Mouse (Mus musculus) naive thymus-derived CD4-positive, alpha-beta T cell, adult 2 months (primary cell): ENCODE data around the gene Smim8.
"Not testable (repeated sequence)": the region's sequence is repeated elsewhere in the genome, so short reads cannot be mapped to it uniquely, and the experiment has no call there.

Experiments used
- DNase-seq: peaks from one replicate; pipeline ENCODE4 v3.0.0-alpha.2; 2011; ENCODE audit warnings: low read depth

The Smim8 gene

DNA sequence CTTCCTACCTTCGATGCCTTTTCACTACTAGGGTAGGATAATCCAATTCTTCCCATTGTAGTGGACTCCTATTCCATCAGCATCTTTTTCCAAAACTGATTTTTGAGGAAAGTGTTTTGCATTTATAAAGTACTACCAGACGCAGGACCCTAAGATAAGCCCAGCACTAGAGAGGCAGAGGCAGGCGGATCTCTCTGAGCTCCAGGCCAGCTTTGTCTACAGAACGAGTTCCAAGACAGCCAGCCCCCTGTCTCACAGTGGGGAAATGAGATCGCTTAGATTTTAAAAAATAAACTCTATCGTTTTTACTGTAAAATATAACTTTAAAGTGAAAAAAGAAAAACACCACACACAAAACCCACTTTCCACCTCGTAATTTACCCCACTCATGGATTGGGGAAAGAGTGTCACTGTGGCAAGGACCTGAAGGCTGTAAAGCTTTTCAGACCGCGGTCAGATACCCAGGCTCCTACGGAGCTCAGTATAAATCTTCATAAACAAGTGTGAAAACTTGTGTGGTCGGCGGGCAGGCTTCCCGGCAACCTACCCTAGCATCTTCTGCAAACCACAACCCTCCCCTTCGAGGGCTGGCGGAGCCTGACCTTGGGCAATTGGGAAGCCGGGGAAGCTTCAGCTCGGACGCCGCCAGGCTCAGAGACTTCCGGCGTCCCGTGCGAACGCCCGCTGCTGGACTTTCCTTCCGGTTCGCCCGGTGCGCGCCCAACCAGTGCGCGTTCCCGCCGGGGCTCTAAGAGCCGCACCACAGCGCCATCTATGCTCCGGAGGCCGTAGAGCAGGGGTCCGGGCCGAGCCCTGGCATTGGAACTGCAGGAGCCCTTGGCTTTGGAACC, at the start of gene Smim8:
Gene Smim8 (minus strand): TSS at position 747 of the 851 bp plus-strand sequence.
- peak; percentile 95 for DNase-seq

DNA sequence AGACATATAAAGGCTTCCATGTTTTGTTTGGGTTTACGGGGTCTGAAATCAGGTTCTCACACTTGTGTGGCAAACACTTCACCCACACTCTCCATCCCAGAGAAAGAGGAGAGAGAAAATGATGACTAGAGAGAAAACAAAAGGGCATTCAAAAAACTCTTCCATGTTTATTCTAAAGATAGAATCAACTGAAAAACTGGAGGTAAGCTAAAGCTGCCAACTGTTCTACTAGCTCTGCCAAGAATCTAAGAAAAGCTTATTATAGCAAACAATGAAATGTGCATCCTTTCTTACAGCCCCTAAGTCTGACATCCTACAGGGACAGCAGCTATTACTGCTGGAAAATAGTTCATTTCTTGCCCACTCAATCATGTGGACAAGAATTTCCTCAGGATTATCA, 45.7 kb upstream of the Smim8 start:
- DNase-seq, result no peak

DNA sequence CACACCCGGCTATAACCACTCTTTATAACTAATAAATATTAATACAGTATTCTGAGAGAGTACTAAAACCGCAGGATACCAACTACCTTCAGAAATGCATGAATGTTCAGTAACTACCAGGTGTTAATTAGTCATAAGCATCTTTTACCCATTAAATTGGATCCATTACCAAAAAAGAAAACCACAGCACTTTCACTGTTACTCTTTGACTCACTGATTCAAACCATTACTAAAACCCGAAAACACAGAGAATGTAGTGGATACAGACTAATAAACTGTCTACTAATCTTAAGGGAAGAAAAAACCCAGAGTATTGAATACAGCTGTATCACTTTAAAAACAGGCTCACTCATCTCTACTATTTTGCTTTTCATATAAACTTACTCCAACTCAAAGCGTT, 41.7 kb upstream of the Smim8 start:
- no peak for DNase-seq

DNA sequence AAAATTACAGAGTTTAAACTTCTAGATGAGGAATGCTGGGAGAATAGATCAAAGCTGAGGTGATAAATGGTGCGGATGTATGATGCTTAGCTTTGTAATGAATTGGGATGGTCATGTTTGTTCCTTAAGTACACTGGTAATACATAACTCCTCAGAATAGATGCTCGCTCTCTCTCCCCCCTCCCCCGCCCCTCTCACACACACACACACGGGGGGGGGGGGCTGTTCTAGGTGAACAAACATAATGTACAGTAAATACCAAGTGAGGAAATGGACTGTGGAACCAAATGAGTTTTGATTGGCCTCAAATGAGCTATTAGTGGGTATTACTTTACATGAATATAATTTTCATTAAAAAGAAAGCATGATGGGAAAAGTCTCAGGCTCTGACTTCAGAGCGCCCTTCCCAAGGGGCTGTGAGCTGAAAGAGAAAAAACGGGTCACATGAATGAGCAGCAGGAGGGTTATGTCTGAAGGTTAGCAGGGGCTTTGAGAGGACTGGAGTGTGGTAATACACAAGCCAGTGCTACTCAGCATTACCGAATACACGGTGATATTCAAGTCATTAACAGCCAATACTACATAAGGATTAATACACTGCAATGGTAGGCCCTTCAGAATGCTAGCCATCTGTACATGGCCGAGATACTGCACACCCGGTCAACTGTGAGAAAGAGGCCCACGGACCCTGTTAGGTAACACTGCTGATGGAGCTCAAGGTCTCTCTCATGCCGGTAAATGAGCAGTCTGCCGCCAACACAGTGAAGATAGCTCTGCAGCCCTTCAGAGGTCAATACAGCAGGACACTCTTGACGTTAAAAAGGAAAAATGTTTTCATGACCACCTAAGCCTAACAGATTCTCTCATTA, 23.2 kb upstream of the Smim8 start:
- DNase-seq, result no peak

DNA sequence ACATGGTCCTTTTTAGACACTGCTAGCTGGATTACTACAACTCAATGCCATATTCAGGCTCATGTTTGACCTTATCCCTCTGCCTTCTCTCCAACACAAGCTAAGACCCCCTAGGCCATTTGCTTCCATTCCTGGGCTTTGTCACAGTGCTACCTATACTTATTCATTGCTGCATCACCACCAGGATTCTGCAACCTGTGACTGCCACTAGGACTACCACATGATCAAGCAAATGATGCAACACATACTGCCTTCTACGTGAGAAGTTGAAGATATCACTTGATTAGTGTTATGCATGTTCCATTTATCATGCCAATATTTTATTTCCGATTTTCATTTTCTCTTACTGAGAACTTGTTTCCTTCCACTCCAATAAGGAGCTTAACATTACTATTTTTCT, 19.8 kb upstream of the Smim8 start:
- DNase-seq, result no peak

DNA sequence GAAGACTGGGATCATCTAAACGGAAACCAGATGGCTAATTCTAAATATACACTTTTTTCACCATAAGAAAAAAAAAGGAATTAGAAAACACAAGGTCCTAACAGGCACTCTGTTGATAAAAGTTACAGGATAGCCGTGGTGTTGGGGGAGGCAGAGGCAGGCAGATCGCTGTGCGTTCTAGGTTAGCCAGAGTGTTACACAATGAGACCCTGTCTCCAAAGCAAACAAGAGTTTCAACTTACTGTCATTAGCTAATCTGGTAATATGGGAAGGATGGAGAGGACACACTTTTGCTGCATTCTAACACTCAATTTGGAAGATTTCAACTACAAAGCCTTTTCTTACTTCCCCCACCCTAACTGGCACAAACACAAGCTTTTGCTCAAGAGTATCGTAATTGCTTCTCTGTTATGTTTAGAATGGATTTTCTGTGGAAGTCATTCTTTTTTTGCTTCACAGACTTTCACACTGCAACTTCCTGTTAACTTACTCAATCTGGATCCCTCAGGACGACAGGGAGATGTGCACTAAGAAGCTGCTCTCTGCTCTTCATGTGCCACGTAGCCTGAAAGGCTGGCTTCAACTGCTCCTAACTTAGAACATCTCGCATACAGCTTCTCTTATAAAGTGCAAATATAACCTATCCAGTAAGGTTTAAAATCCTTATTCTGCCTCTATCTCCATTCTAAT, 19.2 kb upstream of the Smim8 start:
- no peak for DNase-seq

DNA sequence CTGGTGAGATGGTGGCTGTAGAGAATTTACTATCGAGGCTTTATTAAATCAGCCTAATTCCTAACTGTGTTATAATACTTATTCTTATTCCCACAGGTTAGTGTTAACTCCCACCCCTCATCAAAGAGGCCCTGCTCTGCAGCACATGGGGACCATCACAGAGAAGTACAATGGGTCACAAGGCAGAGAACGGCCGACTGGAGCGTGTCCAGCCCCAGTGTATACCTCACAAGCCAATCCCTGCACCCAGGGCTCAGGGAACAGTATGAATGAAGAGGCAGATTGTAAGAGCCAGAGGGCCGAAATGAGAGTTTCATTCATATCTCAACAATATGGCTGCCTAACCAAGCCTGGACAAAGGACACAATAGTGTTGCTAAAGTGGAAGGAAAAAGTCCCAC, 18.1 kb upstream of the Smim8 start:
- no peak for DNase-seq

DNA sequence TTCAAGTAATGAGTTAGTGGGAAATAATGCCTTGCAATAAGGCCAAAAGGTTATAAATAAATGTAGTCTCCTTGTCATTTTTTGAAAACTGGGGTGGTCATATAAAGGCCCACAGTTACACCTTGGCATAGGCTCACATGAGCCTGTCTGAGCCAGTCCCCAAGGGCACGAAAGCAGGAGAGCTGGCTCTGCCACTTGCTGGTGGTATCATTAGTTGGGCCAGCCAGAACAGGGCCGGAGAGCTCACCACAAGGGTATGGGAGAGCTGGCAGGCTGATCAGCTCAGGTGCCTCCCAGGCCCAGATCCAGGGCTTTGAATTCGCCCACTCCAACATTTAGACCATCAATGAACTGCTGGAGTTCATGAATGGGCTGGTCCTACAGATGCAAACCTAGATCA, 8.3 kb upstream of the Smim8 start:
- DNase-seq, result no peak

DNA sequence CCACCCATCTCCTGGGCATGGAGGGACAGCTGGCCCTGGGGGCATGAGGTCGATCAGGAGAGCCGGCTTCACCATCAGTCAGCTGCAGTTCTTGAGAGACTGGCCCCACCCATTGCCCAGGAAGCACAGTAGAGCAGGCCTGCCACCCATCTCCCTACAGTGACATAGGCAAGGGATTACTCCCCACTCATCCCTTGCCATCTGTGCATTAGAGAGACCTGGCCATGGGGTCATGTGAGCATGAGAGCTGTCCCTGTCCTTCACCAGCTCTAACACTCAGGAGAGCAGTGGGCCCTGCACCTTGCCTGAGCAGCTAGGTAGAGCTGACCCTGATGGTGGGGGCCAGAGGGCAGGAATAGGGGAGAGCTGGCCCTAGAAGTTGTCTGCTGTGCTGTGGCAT, 7.4 kb upstream of the Smim8 start:
- no peak for DNase-seq

DNA sequence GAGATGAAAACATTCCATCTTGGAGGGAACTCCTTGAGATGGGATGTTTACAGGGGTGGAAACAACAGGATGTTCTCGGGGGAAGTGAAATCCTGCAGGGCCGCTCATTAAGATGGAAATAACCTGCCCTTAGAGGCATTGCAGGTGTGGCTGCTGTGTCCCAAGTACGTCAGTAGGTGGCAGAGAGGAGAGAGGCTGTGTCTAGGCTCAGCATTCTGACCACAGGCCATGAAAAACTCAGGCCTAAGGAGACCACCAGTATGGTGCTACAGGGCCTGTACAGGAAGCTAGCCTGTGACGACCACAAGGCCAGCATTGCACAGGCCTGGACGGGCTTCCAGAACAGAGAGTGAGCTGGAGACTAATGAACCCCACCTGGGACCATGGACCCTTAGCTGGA, 6.6 kb upstream of the Smim8 start:
- no peak for DNase-seq

DNA sequence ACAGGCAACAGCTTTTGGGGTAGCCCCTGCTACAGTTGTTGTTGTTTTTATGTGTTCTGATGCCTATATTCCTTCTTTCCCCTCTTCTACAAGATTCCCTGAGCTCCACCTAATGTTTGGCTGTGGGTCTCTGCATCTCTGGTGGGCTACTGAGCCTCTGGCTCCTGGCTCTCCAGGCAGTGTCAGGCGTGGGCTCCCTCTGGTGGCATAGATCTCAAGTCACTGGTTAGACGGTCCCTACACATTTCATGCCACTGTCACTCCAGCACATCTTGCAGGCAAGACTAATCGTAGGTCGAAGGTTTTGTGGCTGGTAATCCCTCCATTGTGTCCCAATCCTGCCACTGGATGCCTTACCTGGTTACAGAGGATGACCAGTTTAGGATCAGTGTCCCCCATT, 4.5 kb upstream of the Smim8 start:
- peak; percentile 54 for DNase-seq

DNA sequence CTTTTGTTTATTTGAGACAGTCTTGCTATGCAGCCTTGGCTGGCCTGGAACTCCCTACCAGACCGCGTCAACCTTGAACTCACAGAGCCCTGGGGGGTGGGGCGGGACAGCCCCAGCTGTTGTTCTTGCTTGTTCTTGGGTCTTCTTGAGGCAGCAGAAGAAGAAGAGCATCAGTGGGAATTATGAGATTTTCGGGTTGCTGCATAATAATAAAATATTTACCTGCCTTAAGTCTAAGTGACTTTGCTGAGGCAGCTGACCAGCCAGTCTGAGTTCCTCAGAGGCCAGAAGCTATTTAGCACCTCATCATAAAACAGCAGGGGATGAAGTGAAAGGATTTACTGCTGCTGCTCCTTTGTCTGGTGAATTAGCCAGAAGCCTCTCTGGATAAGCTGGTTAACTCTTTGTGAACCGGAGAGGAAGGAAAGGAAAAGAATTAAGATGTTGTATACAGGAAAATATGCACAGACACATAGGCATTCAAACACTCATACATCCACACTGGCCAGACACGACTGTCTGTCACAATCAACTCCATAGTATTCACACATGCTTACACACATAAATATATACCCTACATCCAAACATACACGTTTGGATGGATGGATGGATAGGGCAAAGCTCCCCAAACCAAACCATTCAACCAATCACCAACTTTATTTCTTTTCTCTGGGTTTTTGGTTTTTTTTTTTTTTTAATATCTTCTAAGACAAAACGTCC, 6.4 kb downstream of the Smim8 start:
- no peak for DNase-seq

DNA sequence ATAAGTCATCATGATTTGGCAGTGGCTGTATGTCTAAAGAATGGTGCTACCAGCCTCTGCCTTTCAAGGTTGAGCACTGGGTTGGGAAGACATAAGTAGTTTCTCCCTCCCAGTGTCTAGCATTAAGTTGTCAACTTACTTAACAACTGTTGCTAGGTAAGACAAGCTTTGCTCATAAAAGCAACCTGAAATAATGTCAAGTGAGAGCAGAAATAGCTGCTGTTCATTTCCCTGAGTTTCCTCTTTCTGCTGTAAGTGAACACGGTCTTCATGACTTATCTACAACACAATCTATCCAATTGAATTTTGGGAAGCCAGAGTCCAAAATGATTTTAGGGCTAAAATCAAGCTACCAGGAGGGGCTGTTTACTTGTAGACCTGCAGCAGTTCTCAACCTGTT, 22.1 kb downstream of the Smim8 start, which contains the start of gene Gm136:
Gene Gm136 (minus strand): TSS at position 101 of the 400 bp plus-strand sequence.
- no peak for DNase-seq

DNA sequence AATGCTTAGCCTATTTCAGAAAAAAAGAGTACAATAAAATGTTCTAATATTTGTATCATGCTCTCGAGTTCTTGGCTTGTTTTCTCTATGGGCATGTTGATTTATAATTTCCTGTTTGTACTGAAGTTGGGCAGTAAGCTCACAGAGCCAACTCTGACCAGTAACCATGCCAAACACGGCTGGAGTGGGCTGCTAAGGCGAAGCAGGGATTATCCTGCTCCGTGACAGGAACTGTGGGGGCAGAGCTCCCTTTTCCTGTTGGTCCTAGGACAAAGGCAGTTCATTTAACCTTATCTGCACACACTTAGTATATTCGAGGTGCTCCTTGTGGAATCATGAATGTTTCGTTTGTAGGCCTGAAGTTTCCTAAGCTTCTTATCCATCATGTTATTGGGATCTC, 29.0 kb downstream of the Smim8 start:
- no peak for DNase-seq

DNA sequence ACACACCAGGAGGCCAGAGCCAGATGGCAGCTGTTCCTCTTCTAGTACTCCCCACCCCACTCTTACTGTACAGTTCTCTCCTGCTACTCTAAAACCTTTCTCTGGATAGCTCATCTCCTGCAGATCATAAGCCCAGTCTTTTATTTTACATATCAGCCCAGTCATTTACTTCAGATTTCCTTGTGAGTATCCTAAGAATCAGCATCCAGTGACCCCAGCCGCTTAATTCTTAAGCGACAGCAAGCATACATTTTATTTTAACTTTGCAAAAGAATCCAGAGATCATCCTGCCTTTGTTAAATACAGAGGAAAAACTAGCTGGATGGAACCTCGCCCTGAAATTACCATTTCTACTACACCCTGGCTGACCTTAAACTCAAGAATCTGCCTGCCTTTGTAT, 43.8 kb downstream of the Smim8 start:
- no peak for DNase-seq

DNA sequence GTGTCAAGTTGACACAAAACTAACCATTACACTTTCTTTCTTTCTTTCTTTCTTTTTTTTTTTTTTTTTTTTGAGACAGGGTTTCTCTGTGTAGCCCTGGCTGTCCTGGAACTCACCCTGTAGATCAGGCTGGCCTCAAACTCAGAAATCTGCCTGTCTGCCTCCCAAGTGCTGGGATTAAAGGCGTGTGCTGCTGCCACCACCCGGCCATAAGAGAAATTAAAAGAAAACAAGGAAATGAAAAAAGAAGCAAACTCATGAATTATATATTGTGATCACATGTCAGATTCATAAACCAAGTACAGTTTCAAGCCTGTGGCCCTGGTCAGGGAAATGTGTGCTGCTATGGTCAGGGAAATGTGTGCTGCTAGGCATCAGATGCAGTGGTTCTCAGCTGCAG, 44.8 kb downstream of the Smim8 start:
- DNase-seq, result peak; percentile 4

DNA sequence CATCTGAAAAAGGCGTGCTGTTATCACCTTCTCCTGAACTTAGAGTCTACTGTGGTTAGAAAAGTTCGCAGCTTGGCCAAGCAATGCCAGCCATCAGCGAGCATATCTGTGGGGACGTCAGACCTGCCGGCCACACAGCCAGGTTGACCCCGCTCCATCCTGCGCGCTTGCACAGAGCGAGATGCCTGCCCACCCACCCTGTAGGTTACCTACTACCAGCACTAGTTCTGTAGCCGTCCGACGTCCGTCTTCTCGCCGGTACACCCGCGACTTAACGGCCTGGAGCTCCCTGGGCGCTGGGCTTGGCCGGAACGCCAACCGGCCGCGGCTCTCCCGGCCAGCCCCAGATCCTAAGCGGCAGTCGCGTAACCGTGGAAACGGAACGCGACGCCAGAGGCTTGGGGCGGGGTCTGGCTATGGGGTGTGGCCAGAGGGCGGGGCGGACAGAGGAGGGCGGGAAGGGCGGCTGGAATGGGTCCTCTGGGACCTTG, 48.3 kb downstream of the Smim8 start, which contains the start of gene Cfap206:
Gene Cfap206 (minus strand): TSS at position 356 of the 491 bp plus-strand sequence.
- DNase-seq, result peak; percentile 3

DNA sequence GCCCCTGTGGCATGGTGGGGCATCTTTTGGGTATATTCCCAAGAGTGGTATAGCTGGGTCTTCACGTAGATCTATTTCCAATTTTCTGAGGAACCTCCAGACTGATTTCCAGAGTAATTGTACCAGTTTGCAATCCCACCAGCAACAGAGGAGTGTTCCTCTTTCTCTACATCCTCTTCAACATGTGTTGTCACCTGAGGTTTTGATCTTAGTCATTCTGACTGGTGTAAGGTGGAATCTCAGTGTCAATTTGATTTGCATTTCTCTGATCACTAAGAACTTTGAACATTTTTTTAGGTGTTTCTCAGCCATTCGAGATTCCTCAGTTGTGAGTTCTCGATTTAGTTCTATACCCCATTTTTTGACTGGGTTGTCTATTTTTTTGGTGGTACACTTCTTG, 52.5 kb downstream of the Smim8 start:
- not testable (repeated sequence) for DNase-seq

DNA sequence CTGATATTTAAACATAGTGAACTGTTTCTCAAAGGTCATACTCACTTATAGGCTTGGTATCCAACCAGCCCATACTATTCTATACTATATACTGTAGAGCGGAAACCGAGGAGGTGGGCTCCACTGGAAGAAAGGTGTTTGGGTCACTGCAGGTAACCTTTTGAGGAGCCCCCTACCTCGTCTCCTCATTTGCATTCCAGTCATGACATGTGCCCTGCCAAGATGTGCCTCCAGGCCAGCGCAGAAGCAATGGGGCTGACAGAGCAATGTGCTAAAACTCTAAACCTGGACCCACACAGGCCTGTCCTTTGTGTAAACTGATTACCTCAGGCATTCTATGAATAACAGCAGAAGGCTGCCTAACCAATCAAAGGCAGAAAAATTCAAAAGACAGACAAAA, 53.9 kb downstream of the Smim8 start:
- DNase-seq, result no peak

DNA sequence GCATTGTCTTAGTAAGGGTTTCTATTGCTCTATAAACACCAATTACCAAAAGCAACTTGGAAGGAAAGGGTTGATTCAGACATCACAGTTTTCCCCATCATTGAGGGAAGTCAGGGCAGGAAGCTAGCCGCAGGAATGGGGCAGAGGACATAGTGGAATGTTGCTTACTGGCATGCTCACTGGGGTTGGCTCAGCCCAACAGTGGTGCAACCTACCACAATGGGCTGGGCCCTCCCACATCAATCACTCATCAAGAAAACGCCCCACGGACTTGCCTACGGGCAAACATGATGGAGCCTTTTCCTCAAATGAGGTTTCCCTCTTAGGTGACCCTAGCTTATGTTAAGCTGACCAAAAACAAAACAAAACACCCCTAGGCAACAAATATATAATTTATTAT, 55.0 kb downstream of the Smim8 start:
- DNase-seq, result no peak

DNA sequence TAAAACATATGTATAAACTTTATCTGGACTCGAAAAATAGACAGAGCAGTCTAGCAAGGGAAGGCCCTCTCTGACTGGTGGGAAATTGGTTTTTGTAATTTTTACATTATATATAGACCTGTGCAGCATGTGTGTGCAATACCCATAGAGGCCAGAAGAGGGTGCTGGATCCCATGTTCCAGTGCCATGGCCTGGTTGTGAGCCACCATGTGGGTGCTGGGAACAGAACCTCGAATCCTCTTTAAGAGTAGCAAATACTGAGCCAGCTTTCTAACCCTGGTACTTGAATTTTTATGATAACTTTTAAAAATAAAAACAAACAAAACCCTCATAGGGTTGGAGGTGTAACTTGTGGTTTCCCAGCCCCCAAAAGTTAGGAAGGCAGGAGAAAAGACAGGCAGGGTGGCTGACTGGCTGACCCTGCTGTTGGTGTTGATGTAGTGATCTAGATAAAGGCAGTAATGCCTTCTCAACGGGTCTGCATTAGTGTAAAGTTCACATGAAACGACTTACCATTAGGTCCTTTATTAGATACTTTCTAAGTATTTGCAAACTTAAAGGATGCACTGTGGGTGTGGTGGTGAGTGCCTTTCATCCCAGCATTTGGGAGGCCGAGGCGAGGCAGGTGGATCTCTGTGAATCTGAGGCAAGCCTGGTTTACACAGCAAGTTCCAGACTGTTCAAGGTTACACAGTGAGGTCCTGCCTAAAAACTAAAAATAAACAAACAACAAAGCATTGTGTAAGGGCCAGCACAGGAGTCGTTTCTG, 57.9 kb downstream of the Smim8 start:
- no peak for DNase-seq
